Mouse (Mus musculus): ENCODE data around the gene Ccdc148. TPM values are rescaled to one million over a fixed set of nuclear protein-coding genes. Genes with fewer than 3 reads are reported as not detected.

Gene Ccdc148
- polyA plus RNA-seq, 1 experiment from 2014 or later = 0.60 TPM

DNA sequence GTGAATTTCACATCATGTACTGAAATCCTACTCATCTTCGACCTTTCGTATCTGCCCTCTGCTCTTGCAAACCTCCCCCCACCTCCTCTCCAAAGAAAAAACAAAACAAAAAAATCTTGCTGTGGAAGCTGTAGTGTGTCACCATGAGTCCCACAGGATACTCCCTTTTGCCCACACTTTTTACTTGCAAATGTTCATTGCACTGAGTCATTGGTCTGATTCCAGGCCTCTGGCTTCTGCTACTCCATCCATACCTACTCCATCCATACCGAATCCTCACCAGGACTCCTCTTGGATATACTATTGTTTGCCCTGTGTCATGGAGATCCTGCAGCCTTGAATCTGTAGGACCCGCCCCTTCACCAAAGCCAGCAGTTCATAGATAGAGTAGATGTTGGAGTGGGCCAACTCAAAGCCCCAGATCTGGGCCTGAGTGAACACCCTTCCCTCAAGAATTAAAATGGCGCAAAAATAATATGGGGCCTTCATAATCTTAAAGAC is 39.0 kb upstream of the Ccdc148 start:
- no peak for ATAC-seq (ENCODE audit: low FRiP score)
- WGBS = 96% methylated on average over 5 of the region's 5 CpGs
- Histone ChIP-seq H3K27ac (ENCODE audit: low read depth, low read length) (no peak overlapping the region), H3K9me3 (ENCODE audit: control insufficient read depth, low read length) (no peaks in the 10 kb centered on the region), H3K36me3 (ENCODE audit: control insufficient read depth, insufficient read depth, low read length) (no peaks in the 10 kb centered on the region), H3K4me1 (replicated peaks; ENCODE audit: control insufficient read depth, insufficient read depth, low read length) (no peaks in the 10 kb centered on the region), H3K4me3 (ENCODE audit: low read depth, low read length) (no peak overlapping the region), H3K27me3 (ENCODE audit: control insufficient read depth, insufficient read depth, low read length) (no peaks in the 10 kb centered on the region), H3K4me2 (replicated peaks; ENCODE audit: low read depth, low read length) (no peak overlapping the region), H3K9ac (ENCODE audit: low read depth, low read length) (no peak overlapping the region)
- DNase-seq (ENCODE audit: low spot score) = no peak

DNA sequence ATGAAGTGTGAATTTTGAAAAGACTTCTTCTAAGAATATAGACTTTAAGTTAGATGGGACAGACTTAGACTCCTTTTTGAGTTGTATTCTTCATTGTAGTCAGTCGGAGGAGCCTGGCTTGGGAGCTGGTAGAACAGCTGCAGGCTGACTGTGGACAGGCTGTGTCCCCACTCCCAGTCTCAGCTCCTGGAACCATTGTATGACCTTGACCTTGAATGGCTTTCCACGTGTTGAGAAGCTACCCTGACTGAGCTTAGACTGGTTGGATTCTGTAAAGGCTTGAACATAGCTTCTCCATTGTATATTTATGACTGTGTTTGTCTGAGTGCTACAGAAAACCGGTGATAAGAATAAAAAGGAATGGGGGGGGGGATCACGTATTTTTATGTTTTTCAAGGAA is 36.7 kb upstream of the Ccdc148 start:
- Histone ChIP-seq H3K27ac (ENCODE audit: low read depth, low read length) (no peak overlapping the region), H3K4me1 (replicated peaks; ENCODE audit: control insufficient read depth, insufficient read depth, low read length) (no peaks in the 10 kb centered on the region), H3K4me2 (replicated peaks; ENCODE audit: low read depth, low read length) (no peak overlapping the region), H3K36me3 (ENCODE audit: control insufficient read depth, insufficient read depth, low read length) (no peaks in the 10 kb centered on the region), H3K9me3 (ENCODE audit: control insufficient read depth, low read length) (no peaks in the 10 kb centered on the region), H3K27me3 (ENCODE audit: control insufficient read depth, insufficient read depth, low read length) (no peaks in the 10 kb centered on the region), H3K4me3 (ENCODE audit: low read depth, low read length) (no peak overlapping the region), H3K9ac (ENCODE audit: low read depth, low read length) (no peak overlapping the region)
- 88% methylated on average over 4 of the region's 4 CpGs for WGBS
- no peak for DNase-seq (ENCODE audit: low spot score)
- ATAC-seq (ENCODE audit: low FRiP score) = no peak

DNA sequence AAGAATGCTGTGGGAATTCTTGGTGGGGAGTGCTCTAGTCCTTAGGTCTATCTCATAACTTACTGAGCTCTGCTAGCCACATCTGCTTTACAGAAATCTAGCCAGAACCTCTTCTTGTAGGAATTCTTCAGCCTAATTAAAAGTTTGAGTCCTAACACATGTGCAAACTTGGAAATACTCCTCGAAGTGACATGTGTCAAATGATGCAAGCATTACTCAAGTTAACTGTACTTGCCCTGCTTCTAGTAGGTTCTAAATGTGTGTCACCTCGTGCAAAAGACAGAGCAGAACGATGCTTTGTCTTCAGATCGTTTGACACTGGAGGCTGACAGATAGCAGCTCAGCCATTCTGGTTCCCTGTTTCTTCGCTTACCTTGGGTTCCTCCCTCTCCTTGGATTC is 32.6 kb upstream of the Ccdc148 start:
- no peaks in the 10 kb centered on the region for H3K27me3 ChIP-seq (ENCODE audit: control insufficient read depth, insufficient read depth, low read length)
- DNase-seq (ENCODE audit: low spot score) (no peak), ATAC-seq (ENCODE audit: low FRiP score) (no peak)
- no peak overlapping the region for H3K9ac ChIP-seq (ENCODE audit: low read depth, low read length)
- 89% methylated on average over 5 of the region's 5 CpGs for WGBS
- no peaks in the 10 kb centered on the region for H3K36me3 ChIP-seq (ENCODE audit: control insufficient read depth, insufficient read depth, low read length)
- no peaks in the 10 kb centered on the region for H3K4me1 ChIP-seq (replicated peaks; ENCODE audit: control insufficient read depth, insufficient read depth, low read length)
- H3K27ac ChIP-seq (ENCODE audit: low read depth, low read length) = no peak overlapping the region
- no peak overlapping the region for H3K4me3 ChIP-seq (ENCODE audit: low read depth, low read length)
- no peaks in the 10 kb centered on the region for H3K9me3 ChIP-seq (ENCODE audit: control insufficient read depth, low read length)
- H3K4me2 ChIP-seq (replicated peaks; ENCODE audit: low read depth, low read length) = no peak overlapping the region

DNA sequence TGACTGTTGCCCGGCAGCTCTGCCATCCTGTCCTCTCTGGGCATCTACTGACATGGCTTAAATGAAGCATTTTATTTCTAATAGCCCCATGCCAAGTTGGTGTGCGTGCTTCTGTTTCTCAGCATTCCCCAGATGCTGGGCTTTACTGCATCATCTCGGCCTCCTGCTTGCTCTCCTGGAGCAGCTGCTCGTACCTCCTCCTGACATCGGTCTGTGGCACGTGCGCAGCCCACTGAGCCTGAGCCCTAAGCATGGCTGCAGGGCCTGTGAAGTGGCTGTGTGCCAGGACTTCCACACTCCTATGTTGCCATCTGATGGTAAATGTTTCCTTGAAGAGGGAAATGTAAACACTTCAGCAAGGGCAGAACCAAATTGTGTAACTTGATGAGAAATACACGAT is 31.0 kb upstream of the Ccdc148 start:
- 92% methylated on average over 8 of the region's 8 CpGs for WGBS
- Histone ChIP-seq H3K9me3 (ENCODE audit: control insufficient read depth, low read length) (no peaks in the 10 kb centered on the region), H3K4me1 (replicated peaks; ENCODE audit: control insufficient read depth, insufficient read depth, low read length) (no peaks in the 10 kb centered on the region), H3K4me3 (ENCODE audit: low read depth, low read length) (no peak overlapping the region), H3K9ac (ENCODE audit: low read depth, low read length) (no peak overlapping the region), H3K27me3 (ENCODE audit: control insufficient read depth, insufficient read depth, low read length) (no peaks in the 10 kb centered on the region), H3K36me3 (ENCODE audit: control insufficient read depth, insufficient read depth, low read length) (no peaks in the 10 kb centered on the region), H3K27ac (ENCODE audit: low read depth, low read length) (no peak overlapping the region), H3K4me2 (replicated peaks; ENCODE audit: low read depth, low read length) (no peak overlapping the region)
- no peak for ATAC-seq (ENCODE audit: low FRiP score)
- no peak for DNase-seq (ENCODE audit: low spot score)

- H3K9ac ChIP-seq (ENCODE audit: low read depth, low read length) = no peak overlapping the region
- H3K36me3 ChIP-seq (ENCODE audit: control insufficient read depth, insufficient read depth, low read length) = no peaks in the 10 kb centered on the region
- 91% methylated on average over 10 of the region's 10 CpGs for WGBS
- DNase-seq (ENCODE audit: low spot score) (no peak), ATAC-seq (ENCODE audit: low FRiP score) (no peak)
- no peaks in the 10 kb centered on the region for H3K9me3 ChIP-seq (ENCODE audit: control insufficient read depth, low read length)
- H3K4me1 ChIP-seq (replicated peaks; ENCODE audit: control insufficient read depth, insufficient read depth, low read length) = no peaks in the 10 kb centered on the region
- H3K27ac ChIP-seq (ENCODE audit: low read depth, low read length) = no peak overlapping the region
- no peak overlapping the region for H3K4me2 ChIP-seq (replicated peaks; ENCODE audit: low read depth, low read length)
- H3K27me3 ChIP-seq (ENCODE audit: control insufficient read depth, insufficient read depth, low read length) = no peaks in the 10 kb centered on the region
- no peak overlapping the region for H3K4me3 ChIP-seq (ENCODE audit: low read depth, low read length)
Measured at GRCm38 (mm10) chr2:59190186-59190585, 29.7 kb upstream of the Ccdc148 start.

DNA sequence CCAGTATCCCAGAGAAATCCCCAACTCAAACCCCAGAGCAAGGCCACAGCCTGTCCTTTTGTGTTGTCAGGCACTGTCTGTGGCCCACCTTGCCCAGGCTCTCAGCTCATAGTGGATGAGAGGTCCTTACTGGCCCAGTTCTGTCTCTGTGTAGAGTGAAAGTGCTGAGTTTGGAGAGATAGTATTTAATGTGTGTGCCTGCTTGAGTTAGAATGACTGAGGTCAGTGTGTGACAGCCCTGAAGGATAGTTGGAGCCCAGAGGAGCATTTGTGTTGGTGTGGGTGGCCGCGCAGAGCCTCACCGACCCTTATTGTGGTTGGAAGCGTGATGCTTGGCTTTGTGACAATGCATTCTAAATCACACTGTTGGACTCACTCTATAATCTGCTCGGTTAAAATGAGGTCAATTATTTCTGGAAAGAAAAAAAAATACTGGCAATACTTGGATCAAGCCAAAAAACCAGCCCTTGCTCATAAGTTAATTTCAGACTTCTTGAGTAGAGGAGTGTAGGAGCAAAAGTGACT is 29.2 kb upstream of the Ccdc148 start:
- WGBS = 96% methylated on average over 5 of the region's 5 CpGs
- H3K27me3 ChIP-seq (ENCODE audit: control insufficient read depth, insufficient read depth, low read length) = no peaks in the 10 kb centered on the region
- DNase-seq (ENCODE audit: low spot score) (no peak), ATAC-seq (ENCODE audit: low FRiP score) (no peak)
- no peaks in the 10 kb centered on the region for H3K4me1 ChIP-seq (replicated peaks; ENCODE audit: control insufficient read depth, insufficient read depth, low read length)
- H3K4me2 ChIP-seq (replicated peaks; ENCODE audit: low read depth, low read length) = no peak overlapping the region
- no peak overlapping the region for H3K4me3 ChIP-seq (ENCODE audit: low read depth, low read length)
- no peaks in the 10 kb centered on the region for H3K36me3 ChIP-seq (ENCODE audit: control insufficient read depth, insufficient read depth, low read length)
- no peak overlapping the region for H3K9ac ChIP-seq (ENCODE audit: low read depth, low read length)
- H3K27ac ChIP-seq (ENCODE audit: low read depth, low read length) = no peak overlapping the region
- no peaks in the 10 kb centered on the region for H3K9me3 ChIP-seq (ENCODE audit: control insufficient read depth, low read length)

- H3K4me3 ChIP-seq (ENCODE audit: low read depth, low read length) = no peak overlapping the region
- H3K4me2 ChIP-seq (replicated peaks; ENCODE audit: low read depth, low read length) = no peak overlapping the region
- DNase-seq (ENCODE audit: low spot score) (no peak), ATAC-seq (ENCODE audit: low FRiP score) (no peak)
- no peaks in the 10 kb centered on the region for H3K4me1 ChIP-seq (replicated peaks; ENCODE audit: control insufficient read depth, insufficient read depth, low read length)
- H3K9me3 ChIP-seq (ENCODE audit: control insufficient read depth, low read length) = no peaks in the 10 kb centered on the region
- H3K27ac ChIP-seq (ENCODE audit: low read depth, low read length) = no peak overlapping the region
- H3K36me3 ChIP-seq (ENCODE audit: control insufficient read depth, insufficient read depth, low read length) = no peaks in the 10 kb centered on the region
- no peaks in the 10 kb centered on the region for H3K27me3 ChIP-seq (ENCODE audit: control insufficient read depth, insufficient read depth, low read length)
- 85% methylated on average over 8 of the region's 8 CpGs for WGBS
- H3K9ac ChIP-seq (ENCODE audit: low read depth, low read length) = no peak overlapping the region
Measured at GRCm38 (mm10) chr2:59188306-59188705, 27.8 kb upstream of the Ccdc148 start.

- no peak overlapping the region for H3K4me2 ChIP-seq (replicated peaks; ENCODE audit: low read depth, low read length)
- no peaks in the 10 kb centered on the region for H3K36me3 ChIP-seq (ENCODE audit: control insufficient read depth, insufficient read depth, low read length)
- 96% methylated on average over 6 of the region's 6 CpGs for WGBS
- H3K9ac ChIP-seq (ENCODE audit: low read depth, low read length) = no peak overlapping the region
- H3K9me3 ChIP-seq (ENCODE audit: control insufficient read depth, low read length) = no peaks in the 10 kb centered on the region
- no peaks in the 10 kb centered on the region for H3K4me1 ChIP-seq (replicated peaks; ENCODE audit: control insufficient read depth, insufficient read depth, low read length)
- DNase-seq (ENCODE audit: low spot score) = no peak
- no peaks in the 10 kb centered on the region for H3K27me3 ChIP-seq (ENCODE audit: control insufficient read depth, insufficient read depth, low read length)
- no peak overlapping the region for H3K27ac ChIP-seq (ENCODE audit: low read depth, low read length)
- H3K4me3 ChIP-seq (ENCODE audit: low read depth, low read length) = no peak overlapping the region
- no peak for ATAC-seq (ENCODE audit: low FRiP score)
Measured at GRCm38 (mm10) chr2:59186966-59187365, 26.5 kb upstream of the Ccdc148 start.

DNA sequence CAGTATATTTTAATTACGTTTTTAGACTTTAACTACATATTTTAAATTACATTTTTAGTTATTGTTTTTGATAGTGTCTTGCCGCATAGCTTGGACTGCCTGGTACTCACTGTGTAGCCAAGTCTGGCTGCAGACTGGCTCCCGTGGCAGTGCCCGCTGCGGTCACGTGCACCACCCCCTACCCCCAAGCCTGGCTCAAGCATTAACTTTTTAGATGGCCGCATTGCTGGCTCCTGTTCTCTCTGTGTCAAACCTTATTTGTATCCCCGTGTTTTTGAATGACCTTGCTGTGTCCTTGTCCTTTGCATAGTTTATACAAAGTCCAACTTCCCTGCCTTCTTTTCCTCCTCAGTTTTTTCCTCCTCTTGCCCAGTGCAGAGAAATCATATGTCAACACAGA is 25.6 kb upstream of the Ccdc148 start:
- DNase-seq (ENCODE audit: low spot score) (no peak), ATAC-seq (ENCODE audit: low FRiP score) (no peak)
- H3K27me3 ChIP-seq (ENCODE audit: control insufficient read depth, insufficient read depth, low read length) = no peaks in the 10 kb centered on the region
- H3K4me2 ChIP-seq (replicated peaks; ENCODE audit: low read depth, low read length) = no peak overlapping the region
- no peaks in the 10 kb centered on the region for H3K9me3 ChIP-seq (ENCODE audit: control insufficient read depth, low read length)
- H3K4me1 ChIP-seq (replicated peaks; ENCODE audit: control insufficient read depth, insufficient read depth, low read length) = no peaks in the 10 kb centered on the region
- no peak overlapping the region for H3K9ac ChIP-seq (ENCODE audit: low read depth, low read length)
- no peak overlapping the region for H3K4me3 ChIP-seq (ENCODE audit: low read depth, low read length)
- no peaks in the 10 kb centered on the region for H3K36me3 ChIP-seq (ENCODE audit: control insufficient read depth, insufficient read depth, low read length)
- no peak overlapping the region for H3K27ac ChIP-seq (ENCODE audit: low read depth, low read length)
- 96% methylated on average over 8 of the region's 8 CpGs for WGBS

All from hindbrain, embryonic 11.5 days (tissue).